Mouse (Mus musculus) lung, adult 2 months (tissue): ENCODE results near the gene Pnkp. TPM values are rescaled to one million over a fixed set of nuclear protein-coding genes. Genes with fewer than 3 reads are reported as not detected.

Experiments used
- DNase-seq: peaks from one replicate; pipeline ENCODE4 v3.0.0; 2022
- H3K4me1 ChIP-seq: fragments of 200-500 bp; 2 replicates; pipeline ENCODE4 v1.6.1; 2011; ENCODE audit warnings: low read length; ENCODE audit not compliant: control insufficient read depth, insufficient read depth
- H3K4me3 ChIP-seq: fragments of 200-500 bp; replicated peaks from 2 replicates; pipeline ENCODE3; 2011; ENCODE audit warnings: low read depth, mild to moderate bottlenecking, control low read depth, low read length; ENCODE audit errors: extremely low read depth
- CTCF ChIP-seq: fragments of 200-500 bp; IDR thresholded peaks from 2 replicates; pipeline ENCODE4 v1.5.1; 2011; ENCODE audit warnings: mild to moderate bottlenecking, low read length, control low read depth; ENCODE audit not compliant: insufficient read depth
- POLR2A ChIP-seq: fragments of 200-500 bp; IDR thresholded peaks from 2 replicates; pipeline ENCODE4 v1.6.1; 2011; ENCODE audit warnings: low read depth, mild to moderate bottlenecking, control low read depth, low read length, borderline replicate concordance; ENCODE audit errors: extremely low read depth
- WGBS: fragments of 180-500 bp; shearing (Covaris S2); methylation state at CpG from one replicate; pipeline ENCODE4 v1.1.7; 2018; 5-methylcytosine and 5-hydroxymethylcytosine counted together
- polyA plus RNA-seq: library from polyadenylated mRNA; depleted of rRNA; stranded (reverse); fragments of >200 nt; gene quantifications from 2 replicates; pipeline ENCODE4 v1.2.3, GENCODE M21; 2012

The Pnkp gene
- polyA plus RNA-seq, 1 experiment: 62.0 TPM

DNA sequence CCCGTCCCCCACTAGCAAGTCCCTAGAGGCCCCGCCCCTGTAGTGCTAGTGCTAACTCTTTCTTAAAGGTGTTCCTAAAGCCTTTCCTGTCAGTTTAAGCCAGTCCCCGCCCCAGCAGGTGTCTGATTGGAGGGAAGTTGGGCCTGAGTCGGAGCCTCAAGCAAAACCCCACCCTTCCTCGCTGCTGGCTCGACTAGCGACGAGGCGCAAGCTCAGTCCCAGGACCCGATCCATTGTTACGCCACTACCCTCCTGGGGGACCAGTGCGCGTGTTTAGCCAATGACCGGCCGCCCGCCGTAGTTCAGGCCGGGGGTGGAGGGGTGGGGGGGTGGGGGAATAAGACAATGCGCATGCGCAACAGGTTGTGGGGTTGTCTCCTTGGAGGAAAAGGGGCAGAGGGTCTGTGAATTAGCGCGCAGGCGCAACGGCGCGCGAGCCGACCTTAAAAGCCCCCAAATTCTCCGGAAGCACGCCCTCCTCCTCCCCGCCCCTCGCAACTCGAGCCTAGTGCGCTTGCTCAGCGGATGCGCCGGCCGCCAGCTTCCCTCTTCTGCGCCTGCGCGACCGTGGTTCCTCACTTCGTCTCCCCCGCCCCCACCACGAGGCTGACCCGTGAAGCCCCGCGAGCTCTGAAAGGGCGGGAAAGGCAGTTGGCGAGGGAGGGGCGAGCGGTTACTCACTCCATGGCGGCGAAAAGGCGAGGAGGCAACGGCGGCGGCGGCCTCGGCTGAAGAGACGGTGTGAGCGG lies 41.0 kb upstream of the Pnkp start, which contains the start of the genes Nup62 and Il4i1:
Nup62 (plus strand) TSS at position 368 of the 749 bp plus-strand sequence.
Il4i1 (plus strand) TSS at position 667 of the 749 bp plus-strand sequence.
- TF ChIP-seq CTCF (no peak), POLR2A (peak; percentile 84; the same call in 1 of the 2 replicates)
- WGBS: under 1% methylated on average over 62 of the region's 62 CpGs
- Histone ChIP-seq H3K4me3 (peak within 1 kb of the TSS; percentile 89), H3K4me1 (peaks cover 18% of the 10 kb centered on the region)
- DNase-seq: peak; percentile 98

DNA sequence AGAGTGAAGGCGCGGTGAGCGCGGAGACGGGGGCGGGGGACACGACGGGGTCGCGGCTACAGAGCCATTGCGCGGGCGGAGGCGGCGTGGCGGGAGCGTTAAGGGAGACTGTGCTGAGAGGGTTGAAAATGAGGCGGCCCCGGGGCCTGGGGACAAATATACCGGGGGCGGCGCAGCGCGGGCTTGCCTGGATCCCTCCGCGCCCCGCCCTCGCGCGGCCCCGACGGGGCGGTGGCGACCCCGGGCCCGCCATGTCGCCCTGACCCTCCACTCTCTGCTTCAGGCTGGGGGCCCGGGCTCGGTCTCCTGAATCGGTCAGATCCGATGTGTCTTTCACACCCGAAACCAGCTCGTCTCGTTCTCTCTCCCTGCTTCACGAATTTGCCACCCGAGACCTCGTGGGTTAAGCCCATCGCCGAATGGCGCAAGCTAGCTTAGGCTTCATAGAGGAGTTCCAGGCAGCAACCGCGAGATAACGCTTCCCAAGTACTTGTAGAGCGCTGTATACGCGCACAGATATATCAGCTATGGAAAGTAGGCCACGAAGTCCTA lies 40.4 kb upstream of the Pnkp start, which contains the start of gene Atf5:
Atf5 (minus strand) TSS at position 189 of the 552 bp plus-strand sequence.
- Histone ChIP-seq H3K4me3 (peak within 1 kb of the TSS; percentile 89), H3K4me1 (peaks cover 18% of the 10 kb centered on the region)
- under 1% methylated on average over 54 of the region's 57 CpGs for WGBS
- DNase-seq: peak; percentile 64
- TF ChIP-seq POLR2A: no peak
- no peak for TF ChIP-seq CTCF

DNA sequence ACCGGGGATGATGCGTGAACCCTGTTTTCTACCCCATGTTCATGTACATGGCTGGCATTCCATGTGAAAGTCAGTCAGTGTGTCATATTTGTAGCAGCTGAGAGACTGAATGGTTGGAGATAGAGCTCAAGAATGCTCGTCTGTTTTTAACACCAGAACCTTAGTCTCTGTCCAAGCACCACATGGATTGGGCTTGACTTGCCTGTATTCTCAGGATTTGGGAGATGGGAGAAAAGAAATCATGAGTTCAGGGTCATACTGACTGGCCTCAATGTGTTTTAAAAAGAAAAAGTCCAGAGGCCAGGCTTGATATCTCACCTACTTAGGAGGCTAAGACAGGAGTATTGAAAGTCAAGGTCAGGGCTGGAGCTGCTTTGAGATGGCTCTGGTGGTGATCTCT lies 39.5 kb upstream of the Pnkp start:
- peaks cover 18% of the 10 kb centered on the region for H3K4me1 ChIP-seq
- no peak overlapping the region for H3K4me3 ChIP-seq
- no peak for DNase-seq
- TF ChIP-seq POLR2A: no peak
- TF ChIP-seq CTCF: no peak
- 18% methylated on average over 3 of the region's 3 CpGs for WGBS

DNA sequence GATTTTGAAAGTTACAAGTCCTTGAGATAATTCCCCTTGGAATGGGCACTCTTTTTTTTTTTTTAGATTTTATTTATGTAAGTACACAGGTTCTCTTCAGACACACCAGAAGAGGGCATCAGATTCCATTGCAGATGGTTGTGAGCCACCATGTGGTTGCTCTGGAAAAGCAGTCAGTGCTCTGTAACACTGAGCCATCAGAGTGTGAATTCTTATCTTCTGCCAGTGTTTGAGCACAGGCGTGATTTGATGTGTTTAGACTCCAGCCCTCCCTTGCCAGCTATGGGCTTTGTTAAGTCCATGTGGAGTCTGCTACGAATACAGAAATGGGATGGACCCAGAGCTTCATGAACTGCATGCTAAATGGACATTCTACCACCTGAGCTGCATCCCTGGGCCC lies 38.8 kb upstream of the Pnkp start:
- H3K4me3 ChIP-seq: no peak overlapping the region

DNA sequence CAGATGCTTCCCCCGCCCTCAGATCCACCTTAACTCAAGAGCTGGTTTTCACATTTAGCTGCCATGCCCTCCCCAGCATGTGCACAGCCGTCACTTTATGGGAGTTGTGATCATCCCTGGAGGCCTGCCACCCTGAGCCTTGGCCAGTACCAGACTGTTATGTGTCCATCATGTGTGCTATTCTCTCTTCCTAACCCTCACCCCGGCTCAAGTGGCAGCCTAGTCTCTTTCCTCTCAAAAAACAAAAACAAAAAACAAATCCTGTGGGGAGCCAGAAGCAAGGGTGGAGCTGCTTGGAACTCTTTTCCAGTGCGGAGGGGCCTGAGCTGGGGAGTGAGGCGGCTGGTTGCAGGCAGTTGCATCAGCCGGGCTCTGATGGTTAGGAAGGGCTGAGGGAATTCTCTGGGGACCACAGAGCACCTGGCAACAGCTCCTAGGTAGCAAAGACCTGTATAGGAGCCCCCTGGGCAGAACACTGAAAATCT lies 38.1 kb upstream of the Pnkp start:
- peaks cover 18% of the 10 kb centered on the region for H3K4me1 ChIP-seq
- no peak for TF ChIP-seq CTCF
- no peak for TF ChIP-seq POLR2A
- DNase-seq: peak; percentile 56
- H3K4me3 ChIP-seq: no peak overlapping the region
- WGBS: 27% methylated on average over 6 of the region's 6 CpGs

More for the DNA sequence above, 38.8 kb upstream of the Pnkp start:
- DNase-seq: no peak
- WGBS: 14% methylated on average over 2 of the region's 2 CpGs
- TF ChIP-seq CTCF (no peak), POLR2A (no peak)
- H3K4me1 ChIP-seq: peaks cover 18% of the 10 kb centered on the region

DNA sequence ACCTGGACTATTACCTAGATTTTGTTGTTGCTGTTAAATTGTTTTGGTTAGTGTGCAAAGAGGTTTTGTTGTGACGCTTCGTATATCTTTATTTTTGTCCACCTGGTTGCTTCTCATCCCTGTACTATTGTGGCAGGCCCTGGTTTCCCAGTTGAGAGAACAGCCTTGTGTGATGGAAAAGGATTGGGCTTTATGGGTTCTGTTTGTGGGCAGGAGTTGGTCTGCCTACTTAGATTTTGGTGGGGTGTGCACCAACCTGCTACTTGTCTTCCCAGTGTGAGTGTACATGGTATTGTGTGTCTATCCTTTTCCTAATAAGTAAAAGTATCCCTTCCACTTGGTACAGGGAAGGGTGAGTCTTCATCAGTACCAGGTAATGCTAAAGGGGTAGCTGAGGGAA lies 37.5 kb upstream of the Pnkp start:
- H3K4me1 ChIP-seq: peaks cover 18% of the 10 kb centered on the region
- H3K4me3 ChIP-seq: no peak overlapping the region
- WGBS: 87% methylated on average over 2 of the region's 2 CpGs
- no peak for TF ChIP-seq CTCF
- no peak for DNase-seq

DNA sequence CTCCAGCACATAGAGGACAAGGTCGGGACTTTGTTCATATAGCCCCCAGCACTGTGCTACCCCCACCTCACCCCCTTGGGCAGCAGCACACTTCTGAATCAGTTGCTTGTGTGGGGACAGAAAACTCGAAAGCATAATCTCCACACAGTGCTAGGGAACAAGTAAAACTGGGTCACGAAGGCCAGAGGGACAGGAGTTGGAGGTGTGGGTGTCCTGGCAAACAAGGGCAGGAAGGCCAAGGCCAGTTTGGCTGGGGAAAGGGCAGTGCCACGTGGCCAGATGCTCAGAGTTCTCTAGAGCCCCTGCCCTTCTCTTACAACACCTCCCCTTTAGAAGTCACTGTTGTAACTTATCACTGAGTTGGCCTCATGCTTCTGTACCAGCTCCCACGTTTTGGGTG lies 37.1 kb upstream of the Pnkp start:
- no peak for TF ChIP-seq POLR2A
- no peak for TF ChIP-seq CTCF
- Histone ChIP-seq H3K4me1 (peaks cover 18% of the 10 kb centered on the region), H3K4me3 (no peak overlapping the region)
- DNase-seq: peak; percentile 7
- WGBS: 30% methylated on average over 5 of the region's 5 CpGs

DNA sequence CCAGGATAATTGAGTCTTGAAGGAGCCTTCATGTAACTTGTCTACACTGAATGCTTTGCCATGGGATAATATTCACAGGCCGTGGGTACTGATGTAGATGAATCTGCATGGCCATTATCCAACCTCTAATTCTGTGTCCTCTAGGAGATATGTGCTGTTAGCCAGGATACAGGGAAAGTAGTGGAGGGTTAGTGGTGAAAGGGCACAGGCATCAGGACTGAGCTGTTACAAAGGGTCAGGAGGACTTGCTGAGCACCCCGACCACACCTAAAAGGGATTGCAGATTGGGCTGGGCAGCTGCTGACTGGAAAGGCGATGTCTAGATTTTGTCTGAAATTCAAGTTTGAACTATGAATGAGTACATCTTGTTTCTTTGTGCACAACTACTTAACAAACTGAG lies 36.4 kb upstream of the Pnkp start:
- DNase-seq: no peak
- TF ChIP-seq CTCF (no peak), POLR2A (no peak)
- WGBS: 77% methylated on average over 3 of the region's 3 CpGs
- Histone ChIP-seq H3K4me3 (no peak overlapping the region), H3K4me1 (peaks cover 15% of the 10 kb centered on the region)

DNA sequence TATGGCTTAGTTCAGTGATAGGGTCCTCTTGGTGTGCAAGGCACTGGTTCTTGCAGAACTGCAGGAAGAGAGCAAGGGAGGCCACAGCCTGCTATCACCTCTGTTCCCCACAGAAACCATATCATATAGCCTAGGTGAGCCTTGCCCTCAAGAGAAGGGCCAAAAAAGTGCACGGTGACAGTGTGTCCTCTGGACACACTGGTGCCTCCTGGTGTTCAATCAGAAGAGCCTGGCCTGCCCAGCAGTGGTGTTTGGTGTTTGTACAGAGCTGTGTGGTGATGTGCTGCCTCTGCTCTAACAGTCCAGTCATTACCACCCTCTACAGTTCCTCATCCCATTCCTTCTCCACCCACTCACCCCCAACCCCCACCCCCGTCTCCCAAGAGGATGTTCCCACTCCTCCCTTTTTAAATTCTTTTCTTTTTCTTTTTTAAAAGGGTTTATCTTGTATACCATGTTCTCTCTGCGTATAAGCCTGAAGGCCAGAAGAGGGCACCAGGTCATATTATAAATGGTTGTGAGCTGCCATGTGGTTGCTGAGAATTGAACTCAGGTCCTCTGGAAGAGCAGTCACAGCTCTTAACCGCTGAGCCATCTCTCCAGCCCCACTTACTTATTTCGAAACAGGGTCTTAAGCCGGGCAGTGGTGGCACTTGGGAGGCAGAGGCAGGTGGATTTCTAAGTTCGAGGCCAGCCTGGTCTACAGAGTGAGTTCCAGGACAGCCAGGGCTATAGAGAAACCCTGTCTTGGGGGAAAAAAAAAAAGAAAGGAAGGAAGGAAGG lies 35.1 kb upstream of the Pnkp start:
- no peak overlapping the region for H3K4me3 ChIP-seq
- peaks cover 15% of the 10 kb centered on the region for H3K4me1 ChIP-seq
- TF ChIP-seq POLR2A: no peak
- peak; percentile 21; the same call in 1 of the 2 replicates for TF ChIP-seq CTCF
- DNase-seq: peak; percentile 4
- 65% methylated on average over 7 of the region's 7 CpGs for WGBS
